Mouse (Mus musculus): Measurements from ENCODE around the gene Tbc1d8.
A peak's percentile ranks its signal among the peaks of the same experiment; 100 is the strongest.

Gene Tbc1d8

DNA sequence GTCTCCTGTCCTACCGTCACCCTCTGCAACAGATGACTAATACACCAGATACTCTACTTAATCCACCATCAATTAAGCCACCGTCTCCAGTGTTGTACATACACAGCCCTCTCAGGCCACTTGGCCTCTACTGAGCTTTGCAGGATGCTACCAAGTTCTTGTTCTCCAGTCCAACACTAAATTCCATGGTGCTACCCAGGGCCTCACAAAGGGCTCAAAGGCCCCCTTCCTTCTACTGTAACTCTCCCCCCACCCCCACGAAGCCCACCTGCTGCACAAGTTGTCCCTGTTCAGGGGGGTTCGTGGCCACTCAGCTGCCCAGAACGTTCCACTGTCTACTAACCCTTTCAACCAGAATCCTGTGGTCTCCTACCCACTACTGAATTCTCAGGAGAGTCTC lies 1.5 kb downstream of the Tbc1d8 start:
- no peak for DNase-seq

DNA sequence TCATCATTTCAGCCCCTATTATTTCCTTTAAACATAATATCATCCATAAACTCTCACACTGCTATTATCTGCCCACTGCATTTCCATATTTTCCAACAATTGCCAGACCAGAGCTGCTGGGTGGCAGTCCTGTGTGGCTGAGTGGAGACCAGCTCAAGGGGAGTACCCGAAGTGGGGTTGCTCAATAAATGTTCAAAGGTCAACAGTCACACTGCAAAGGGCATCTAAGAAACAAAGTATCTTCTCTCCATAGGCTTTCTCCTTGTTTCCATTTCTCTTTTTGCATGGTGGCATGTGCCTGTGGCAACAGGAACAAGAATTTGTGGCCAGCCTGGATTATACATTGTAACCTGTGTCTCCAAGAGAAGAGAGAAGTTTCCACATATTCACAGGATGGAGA lies 2.2 kb downstream of the Tbc1d8 start:
- no peak for DNase-seq

- DNase-seq = no peak
These were observed 4.0 kb downstream of the Tbc1d8 start for GRCm38 (mm10) chr1:39474516-39474915.

- DNase-seq = no peak
These were observed 7.2 kb downstream of the Tbc1d8 start for GRCm38 (mm10) chr1:39471298-39471902.

DNA sequence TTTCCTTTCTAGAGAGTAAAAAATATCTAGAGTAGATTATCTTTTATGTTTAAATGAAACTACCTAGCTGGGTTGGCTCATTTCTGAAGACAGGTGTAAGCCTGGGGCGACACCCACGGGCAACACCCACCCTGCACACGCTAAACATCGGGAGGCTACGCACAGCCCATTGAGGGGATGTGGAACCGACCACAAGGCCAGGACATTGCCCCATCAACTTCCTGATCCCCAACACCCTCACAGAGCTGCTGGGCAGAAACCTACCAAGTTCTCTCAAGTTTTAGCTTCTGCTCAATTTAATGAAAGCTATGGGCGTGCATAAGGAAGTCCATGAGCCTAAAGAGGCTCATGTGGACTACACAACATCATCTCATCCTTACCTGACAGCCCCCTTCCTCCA lies 9.6 kb downstream of the Tbc1d8 start:
- no peak for DNase-seq

GRCm38 (mm10) chr1:39466526-39466925 lies 12.0 kb downstream of the Tbc1d8 start:
- DNase-seq = no peak

DNA sequence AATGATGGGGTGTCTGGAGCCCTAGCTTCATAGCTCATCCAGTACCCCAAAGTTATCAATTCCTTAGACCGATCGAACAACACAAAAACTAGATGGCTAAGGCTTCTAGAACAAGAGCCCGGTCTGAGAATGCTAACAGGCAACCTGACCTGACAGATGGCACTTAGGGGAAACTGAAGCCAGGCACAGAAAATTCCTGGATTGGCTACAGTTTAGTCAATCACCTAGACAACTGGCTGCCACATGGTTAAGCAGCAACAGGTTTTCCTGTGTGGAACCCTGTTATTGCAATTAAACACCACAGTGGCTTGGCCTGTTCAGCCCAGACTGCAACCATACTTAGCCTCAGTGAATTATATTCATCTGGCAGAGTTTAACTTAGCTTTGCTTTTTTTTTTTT lies 13.8 kb downstream of the Tbc1d8 start:
- peak in 1 of 2 experiments; percentile 19 for DNase-seq

DNA sequence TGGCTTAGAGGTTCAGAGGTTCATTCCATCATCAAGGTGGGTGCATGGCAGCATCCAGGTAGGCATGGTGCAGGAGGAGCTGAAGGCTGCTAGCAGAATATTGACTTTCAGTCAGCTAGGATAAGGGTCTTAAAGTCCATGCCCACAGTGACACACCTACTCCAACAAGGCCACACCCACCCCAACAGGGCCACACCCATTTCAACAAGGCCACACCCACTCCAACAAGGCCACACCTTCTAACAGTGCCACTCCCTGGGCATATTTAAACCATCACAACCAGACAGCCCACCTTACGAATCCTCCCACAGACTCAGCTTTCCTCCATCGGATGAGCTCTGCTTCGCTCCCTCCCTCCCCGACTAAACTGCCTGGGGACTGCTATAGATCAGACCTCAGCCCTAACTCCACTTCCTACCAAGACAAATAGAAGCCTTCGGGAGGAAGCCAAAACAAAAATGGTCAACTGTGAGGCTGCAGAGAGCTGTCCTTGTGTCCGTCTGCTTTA lies 15.6 kb downstream of the Tbc1d8 start:
- no peak for DNase-seq

DNA sequence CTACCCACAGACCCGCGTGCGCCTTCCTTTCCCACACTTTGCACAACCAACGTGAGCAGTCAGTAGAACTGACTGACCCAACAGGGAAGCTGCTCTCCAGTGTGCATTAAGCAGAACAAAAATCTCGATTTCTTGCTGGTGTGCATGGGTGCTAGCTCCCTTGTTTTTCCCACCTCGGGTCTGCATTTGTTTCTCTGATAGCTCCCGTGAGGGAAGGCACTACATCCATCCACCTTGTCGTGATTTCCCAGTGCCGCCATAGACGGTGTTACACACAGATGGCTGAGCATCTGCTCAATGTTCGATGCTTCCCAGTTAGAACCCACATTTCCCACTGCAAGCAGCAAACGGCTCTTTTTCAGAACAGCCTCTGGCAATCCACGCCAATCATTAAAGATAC lies 16.5 kb downstream of the Tbc1d8 start:
- DNase-seq = no peak

DNA sequence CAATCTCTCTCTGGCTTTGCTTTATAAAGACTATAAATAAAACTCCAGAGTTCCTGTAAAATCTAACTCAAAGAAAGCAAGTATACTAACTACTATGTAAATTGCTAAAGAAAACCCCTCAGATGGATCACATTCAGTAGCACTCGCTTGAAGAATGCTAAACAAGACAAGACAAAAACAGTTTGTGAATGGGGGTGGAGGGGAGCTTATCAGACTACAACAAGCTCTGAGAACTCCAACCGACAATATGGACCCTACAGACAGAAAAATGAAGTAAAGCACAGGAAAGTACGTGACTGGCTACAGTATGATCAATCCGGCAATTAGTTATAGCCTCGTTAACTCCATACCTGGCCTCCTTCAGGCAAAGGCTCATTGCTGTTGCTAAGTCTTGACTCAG lies 18.1 kb downstream of the Tbc1d8 start:
- DNase-seq = no peak

- DNase-seq = peak; percentile 60 to 74
These were observed 20.4 kb downstream of the Tbc1d8 start for GRCm38 (mm10) chr1:39457887-39458874.

- no peak for DNase-seq
These were observed 22.1 kb downstream of the Tbc1d8 start for GRCm38 (mm10) chr1:39456421-39456853.

- DNase-seq = no peak
These were observed 23.1 kb downstream of the Tbc1d8 start for GRCm38 (mm10) chr1:39455350-39456023.

GRCm38 (mm10) chr1:39454783-39455175 lies 23.8 kb downstream of the Tbc1d8 start:
- DNase-seq = peak in 1 of 2 experiments; percentile 38

- no peak for DNase-seq
These were observed 24.3 kb downstream of the Tbc1d8 start for GRCm38 (mm10) chr1:39454108-39454782.

DNA sequence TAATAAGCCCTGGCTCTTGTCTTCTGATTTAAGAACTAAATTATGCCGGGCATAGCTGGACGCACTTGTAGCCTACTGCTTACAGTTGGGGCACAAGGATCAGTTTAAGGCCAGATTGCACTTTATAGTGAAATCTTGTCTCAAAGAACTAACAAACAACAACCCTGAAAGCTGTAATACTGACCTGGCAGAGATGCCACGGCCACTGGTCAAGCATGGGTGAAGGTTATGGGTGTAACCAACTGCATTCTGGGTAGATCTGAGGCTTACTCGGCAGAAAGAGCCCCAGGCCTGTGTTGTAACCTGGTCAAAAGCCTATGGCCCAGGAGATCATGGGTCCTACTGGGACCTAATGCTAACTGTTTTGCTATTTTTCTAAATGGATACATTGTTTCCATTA lies 26.4 kb downstream of the Tbc1d8 start:
- no peak for DNase-seq

DNA sequence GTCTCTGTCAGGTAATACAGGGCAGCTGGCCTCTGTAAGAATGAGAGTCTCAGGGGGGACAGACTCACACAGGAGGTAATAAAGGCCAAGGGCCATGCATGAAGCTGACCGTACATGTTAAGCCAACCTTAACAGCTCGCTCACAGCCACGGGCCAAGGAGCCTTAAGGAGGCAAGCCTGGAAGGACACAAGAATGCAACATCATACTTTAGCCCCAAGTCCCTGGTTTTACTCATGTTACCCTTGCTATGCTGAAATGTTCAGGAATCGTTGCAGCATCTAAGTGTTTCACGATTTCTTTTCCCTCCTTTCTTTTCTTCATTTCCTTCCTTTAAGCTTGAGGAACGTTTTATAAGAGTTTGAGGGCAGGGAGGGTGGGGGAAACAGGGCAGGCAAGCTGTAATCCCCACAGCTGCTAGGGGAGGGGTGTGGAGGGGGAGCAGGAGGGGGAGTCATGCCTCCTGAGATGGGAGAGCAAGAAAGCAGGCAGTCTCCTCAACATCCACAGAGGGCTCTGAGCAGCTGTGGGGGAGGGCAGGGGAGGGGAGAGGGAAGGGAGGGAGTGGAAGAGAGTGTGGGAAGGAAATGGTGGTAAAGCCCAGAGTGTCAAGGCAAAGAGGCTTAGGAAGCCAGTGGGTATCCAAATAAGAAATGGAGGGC lies 28.4 kb downstream of the Tbc1d8 start:
- DNase-seq = no peak

GRCm38 (mm10) chr1:39449251-39449790 lies 29.2 kb downstream of the Tbc1d8 start:
- DNase-seq = peak in 1 of 2 experiments; percentile 46

DNA sequence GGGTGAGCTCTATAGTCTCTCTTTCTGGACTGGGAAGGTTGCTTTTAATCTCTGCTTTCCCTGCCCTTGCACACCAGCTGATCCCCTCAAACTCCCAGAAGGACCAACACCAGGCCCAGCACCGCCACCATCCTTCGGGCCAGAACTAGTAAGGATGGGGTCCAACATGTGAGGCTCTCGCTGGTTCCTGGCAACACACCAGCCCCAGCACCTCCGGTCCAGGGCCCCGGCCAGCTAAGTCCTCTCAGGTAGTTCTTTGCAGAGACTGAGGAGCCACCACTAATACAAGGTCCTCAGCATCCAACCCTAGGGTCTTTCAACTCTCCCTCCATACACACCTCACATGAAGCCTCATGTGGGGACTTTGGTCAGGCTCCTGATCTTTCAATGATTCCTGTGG lies 29.7 kb downstream of the Tbc1d8 start:
- peak in 1 of 2 experiments; percentile 45 for DNase-seq

GRCm38 (mm10) chr1:39448238-39448637 lies 30.3 kb downstream of the Tbc1d8 start:
- DNase-seq = no peak

DNA sequence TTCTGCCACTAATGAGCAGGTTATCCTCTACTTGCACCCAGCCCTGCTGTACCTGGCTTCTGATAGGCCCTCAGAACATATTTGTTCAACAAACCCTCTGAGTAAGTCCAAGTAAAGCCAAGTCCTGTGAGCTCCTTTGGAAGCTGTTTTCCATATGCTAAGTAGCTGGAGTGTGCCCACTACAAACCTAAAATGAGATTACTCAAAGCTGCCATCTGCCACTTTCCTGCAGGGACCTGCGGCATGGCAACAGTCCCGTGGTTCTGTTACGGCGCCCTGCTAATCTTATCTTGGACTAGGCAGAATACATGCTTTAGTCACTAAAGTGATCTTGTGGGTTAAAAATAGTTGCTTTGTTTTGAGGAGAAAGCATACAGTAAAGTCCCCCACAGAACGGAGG lies 32.4 kb downstream of the Tbc1d8 start:
- DNase-seq = peak; percentile 81 to 88

Data from cerebellum, postnatal 36 days (tissue).